Mouse (Mus musculus): Measurements from ENCODE around the gene Sult1c2. TPM values are rescaled to one million over a fixed set of nuclear protein-coding genes. Genes with fewer than 3 reads are reported as not detected.
"Not testable (repeated sequence)": the region's sequence is repeated elsewhere in the genome, so short reads cannot be mapped to it uniquely, and the experiment has no call there.

Sult1c2 gene
- not detected in 2 replicates for polyA plus RNA-seq (2014; fragmentation: Nextera tagmentation; extraction: Ambion mirVana)

GRCm38 (mm10) chr17:53846206-53846605 lies at the start of gene Sult1c2:
TSS of gene Sult1c2 (minus strand) at chr17:53846339.
- no peaks in the 10 kb centered on the region for H3K27me3 ChIP-seq (ENCODE audit: control insufficient read depth, insufficient read depth, low read length)
- no peak for ATAC-seq (replicated peaks; ENCODE audit: insufficient number of reproducible peaks, low FRiP score, low TSS enrichment)
- no peak within 1 kb of the TSS for H3K4me3 ChIP-seq (ENCODE audit: low read depth, low read length)
- no peaks in the 10 kb centered on the region; the same call in 1 of the 2 replicates for H3K9me3 ChIP-seq (replicated peaks; ENCODE audit: control insufficient read depth, low read length)
- WGBS (ENCODE audit: insufficient replicate concordance): 81% methylated on average over 4 of the region's 4 CpGs
- no peaks in the 10 kb centered on the region for H3K36me3 ChIP-seq (ENCODE audit: control insufficient read depth, insufficient read depth, low read length)
- H3K4me2 ChIP-seq: no peak within 1 kb of the TSS
- no peak within 1 kb of the TSS for H3K27ac ChIP-seq (ENCODE audit: low read depth, low read length)
- no peak within 1 kb of the TSS for H3K9ac ChIP-seq (ENCODE audit: low read depth, low read length)
- H3K4me1 ChIP-seq (ENCODE audit: control insufficient read depth, insufficient read depth, low read length): no peaks in the 10 kb centered on the region

GRCm38 (mm10) chr17:53879006-53879675 lies 33.0 kb upstream of the Sult1c2 start:
- 71% methylated on average over 7 of the region's 7 CpGs for WGBS (ENCODE audit: insufficient replicate concordance)
- H3K9ac ChIP-seq (ENCODE audit: low read depth, low read length); H3K4me3 ChIP-seq (ENCODE audit: low read depth, low read length); H3K4me1 ChIP-seq (ENCODE audit: control insufficient read depth, insufficient read depth, low read length); H3K27me3 ChIP-seq (ENCODE audit: control insufficient read depth, insufficient read depth, low read length); H3K36me3 ChIP-seq (ENCODE audit: control insufficient read depth, insufficient read depth, low read length); ATAC-seq (replicated peaks; ENCODE audit: insufficient number of reproducible peaks, low FRiP score, low TSS enrichment); H3K9me3 ChIP-seq (replicated peaks; ENCODE audit: control insufficient read depth, low read length); H3K27ac ChIP-seq (ENCODE audit: low read depth, low read length); H3K4me2 ChIP-seq: not testable (repeated sequence)

GRCm38 (mm10) chr17:53874433-53874832 lies 28.3 kb upstream of the Sult1c2 start:
- Histone ChIP-seq H3K4me2 (no peak overlapping the region), H3K9ac (ENCODE audit: low read depth, low read length) (no peak overlapping the region), H3K9me3 (replicated peaks; ENCODE audit: control insufficient read depth, low read length) (no peaks in the 10 kb centered on the region), H3K27ac (ENCODE audit: low read depth, low read length) (no peak overlapping the region), H3K4me1 (ENCODE audit: control insufficient read depth, insufficient read depth, low read length) (no peaks in the 10 kb centered on the region), H3K27me3 (ENCODE audit: control insufficient read depth, insufficient read depth, low read length) (no peaks in the 10 kb centered on the region), H3K36me3 (ENCODE audit: control insufficient read depth, insufficient read depth, low read length) (no peaks in the 10 kb centered on the region), H3K4me3 (ENCODE audit: low read depth, low read length) (no peak overlapping the region)
- WGBS (ENCODE audit: insufficient replicate concordance): 68% methylated on average over 2 of the region's 2 CpGs
- no peak for ATAC-seq (replicated peaks; ENCODE audit: insufficient number of reproducible peaks, low FRiP score, low TSS enrichment)

GRCm38 (mm10) chr17:53872192-53872591 lies 26.1 kb upstream of the Sult1c2 start:
- no peak for ATAC-seq (replicated peaks; ENCODE audit: insufficient number of reproducible peaks, low FRiP score, low TSS enrichment)
- no peak overlapping the region for H3K4me3 ChIP-seq (ENCODE audit: low read depth, low read length)
- H3K4me2 ChIP-seq: no peak overlapping the region
- H3K27ac ChIP-seq (ENCODE audit: low read depth, low read length): no peak overlapping the region
- H3K9ac ChIP-seq (ENCODE audit: low read depth, low read length): no peak overlapping the region
- H3K27me3 ChIP-seq (ENCODE audit: control insufficient read depth, insufficient read depth, low read length): no peaks in the 10 kb centered on the region
- H3K36me3 ChIP-seq (ENCODE audit: control insufficient read depth, insufficient read depth, low read length): no peaks in the 10 kb centered on the region
- H3K9me3 ChIP-seq (replicated peaks; ENCODE audit: control insufficient read depth, low read length): no peaks in the 10 kb centered on the region
- WGBS (ENCODE audit: insufficient replicate concordance): 68% methylated on average over 3 of the region's 3 CpGs
- no peaks in the 10 kb centered on the region for H3K4me1 ChIP-seq (ENCODE audit: control insufficient read depth, insufficient read depth, low read length)

GRCm38 (mm10) chr17:53869931-53870330 lies 23.8 kb upstream of the Sult1c2 start:
- no peak overlapping the region for H3K27ac ChIP-seq (ENCODE audit: low read depth, low read length)
- no peak overlapping the region for H3K4me3 ChIP-seq (ENCODE audit: low read depth, low read length)
- no peaks in the 10 kb centered on the region for H3K36me3 ChIP-seq (ENCODE audit: control insufficient read depth, insufficient read depth, low read length)
- no peak for ATAC-seq (replicated peaks; ENCODE audit: insufficient number of reproducible peaks, low FRiP score, low TSS enrichment)
- H3K9ac ChIP-seq (ENCODE audit: low read depth, low read length): no peak overlapping the region
- no peak overlapping the region for H3K4me2 ChIP-seq
- no peaks in the 10 kb centered on the region for H3K9me3 ChIP-seq (replicated peaks; ENCODE audit: control insufficient read depth, low read length)
- no peaks in the 10 kb centered on the region for H3K4me1 ChIP-seq (ENCODE audit: control insufficient read depth, insufficient read depth, low read length)
- H3K27me3 ChIP-seq (ENCODE audit: control insufficient read depth, insufficient read depth, low read length): no peaks in the 10 kb centered on the region

- Histone ChIP-seq H3K4me2 (no peak overlapping the region), H3K4me3 (ENCODE audit: low read depth, low read length) (no peak overlapping the region), H3K4me1 (ENCODE audit: control insufficient read depth, insufficient read depth, low read length) (no peaks in the 10 kb centered on the region), H3K9me3 (replicated peaks; ENCODE audit: control insufficient read depth, low read length) (no peaks in the 10 kb centered on the region), H3K27me3 (ENCODE audit: control insufficient read depth, insufficient read depth, low read length) (no peaks in the 10 kb centered on the region), H3K9ac (ENCODE audit: low read depth, low read length) (no peak overlapping the region), H3K27ac (ENCODE audit: low read depth, low read length) (no peak overlapping the region), H3K36me3 (ENCODE audit: control insufficient read depth, insufficient read depth, low read length) (no peaks in the 10 kb centered on the region)
- no peak for ATAC-seq (replicated peaks; ENCODE audit: insufficient number of reproducible peaks, low FRiP score, low TSS enrichment)
- WGBS (ENCODE audit: insufficient replicate concordance): 69% methylated on average over 6 of the region's 6 CpGs
Observed at GRCm38 (mm10) chr17:53865260-53865955, 19.3 kb upstream of the Sult1c2 start.

GRCm38 (mm10) chr17:53860548-53860947 lies 14.4 kb upstream of the Sult1c2 start:
- ATAC-seq (replicated peaks; ENCODE audit: insufficient number of reproducible peaks, low FRiP score, low TSS enrichment): no peak
- Histone ChIP-seq H3K27ac (ENCODE audit: low read depth, low read length) (no peak overlapping the region), H3K9ac (ENCODE audit: low read depth, low read length) (no peak overlapping the region), H3K9me3 (replicated peaks; ENCODE audit: control insufficient read depth, low read length) (no peaks in the 10 kb centered on the region), H3K36me3 (ENCODE audit: control insufficient read depth, insufficient read depth, low read length) (no peaks in the 10 kb centered on the region), H3K4me3 (ENCODE audit: low read depth, low read length) (no peak overlapping the region), H3K27me3 (ENCODE audit: control insufficient read depth, insufficient read depth, low read length) (no peaks in the 10 kb centered on the region), H3K4me1 (ENCODE audit: control insufficient read depth, insufficient read depth, low read length) (no peaks in the 10 kb centered on the region), H3K4me2 (no peak overlapping the region)

GRCm38 (mm10) chr17:53854992-53855391 lies 8.9 kb upstream of the Sult1c2 start:
- Histone ChIP-seq H3K9ac (ENCODE audit: low read depth, low read length) (no peak overlapping the region), H3K4me2 (no peak overlapping the region), H3K27me3 (ENCODE audit: control insufficient read depth, insufficient read depth, low read length) (no peaks in the 10 kb centered on the region), H3K9me3 (replicated peaks; ENCODE audit: control insufficient read depth, low read length) (no peaks in the 10 kb centered on the region), H3K36me3 (ENCODE audit: control insufficient read depth, insufficient read depth, low read length) (no peaks in the 10 kb centered on the region), H3K27ac (ENCODE audit: low read depth, low read length) (no peak overlapping the region), H3K4me1 (ENCODE audit: control insufficient read depth, insufficient read depth, low read length) (no peaks in the 10 kb centered on the region), H3K4me3 (ENCODE audit: low read depth, low read length) (no peak overlapping the region)
- 88% methylated on average over 3 of the region's 3 CpGs for WGBS (ENCODE audit: insufficient replicate concordance)
- no peak for ATAC-seq (replicated peaks; ENCODE audit: insufficient number of reproducible peaks, low FRiP score, low TSS enrichment)

- Histone ChIP-seq H3K27ac (ENCODE audit: low read depth, low read length) (no peak overlapping the region), H3K4me2 (no peak overlapping the region), H3K4me1 (ENCODE audit: control insufficient read depth, insufficient read depth, low read length) (no peaks in the 10 kb centered on the region), H3K9me3 (replicated peaks; ENCODE audit: control insufficient read depth, low read length) (no peaks in the 10 kb centered on the region; the same call in 1 of the 2 replicates), H3K36me3 (ENCODE audit: control insufficient read depth, insufficient read depth, low read length) (no peaks in the 10 kb centered on the region), H3K9ac (ENCODE audit: low read depth, low read length) (no peak overlapping the region), H3K4me3 (ENCODE audit: low read depth, low read length) (no peak overlapping the region), H3K27me3 (ENCODE audit: control insufficient read depth, insufficient read depth, low read length) (no peaks in the 10 kb centered on the region)
- no peak for ATAC-seq (replicated peaks; ENCODE audit: insufficient number of reproducible peaks, low FRiP score, low TSS enrichment)
- WGBS (ENCODE audit: insufficient replicate concordance): 69% methylated on average over 7 of the region's 7 CpGs
Observed at GRCm38 (mm10) chr17:53845796-53846195, 343 bp downstream of the Sult1c2 start.
